Comparison of ENCODE assay signal across 9 mouse cellular contexts in the genomic region with DNA sequence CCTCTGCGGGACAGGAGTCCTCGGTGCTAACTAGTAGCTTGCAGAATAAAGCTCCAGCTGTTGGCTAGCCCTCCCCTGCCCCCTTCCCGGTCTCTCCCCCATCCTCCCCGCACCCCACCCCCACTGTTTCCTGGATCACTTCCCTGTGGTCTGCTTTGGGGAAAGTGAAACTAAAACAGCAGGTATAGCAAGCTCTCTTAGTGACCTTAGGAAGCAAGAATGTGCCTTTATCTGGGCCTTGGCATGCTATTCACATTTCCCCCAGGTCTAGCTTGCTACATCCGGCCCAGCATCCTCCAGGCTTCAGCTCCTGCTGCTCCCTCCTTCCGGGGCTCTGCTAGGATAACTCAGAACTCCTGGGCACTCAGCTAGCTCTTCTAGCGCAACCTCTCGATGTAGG. TPM values are rescaled to one million over a fixed set of nuclear protein-coding genes. Genes with fewer than 3 reads are reported as not detected.
DNase-seq lines count a peak whose midpoint lies in the region; ATAC-seq lines count a peak whose summit lies in the region.
"Had no signal": no experiment of that assay in that cellular context is flagged by ENCODE, and none has a peak within 500 bp of the region (broad histone marks: within the 10 kb centered on the region; RNA-seq: fewer than 3 reads in every experiment).

No protein-coding gene starts in this region.

- H3K9me3 ChIP-seq in midbrain, embryonic 10.5 days (replicated peaks), result no peaks in the 10 kb centered on the region
- H3K9me3 ChIP-seq in midbrain, embryonic 13.5 days, result no peaks in the 10 kb centered on the region
- no peaks in the 10 kb centered on the region for H3K9me3 ChIP-seq in stomach, embryonic 15.5 days
- H3K9me3 ChIP-seq in midbrain, embryonic 16.5 days (replicated peaks; ENCODE audit: control insufficient read depth, low read length, poor library complexity, severe bottlenecking), result no peaks in the 10 kb centered on the region

- no peak overlapping the region for H3K4me3 ChIP-seq in midbrain, embryonic 10.5 days
- no peak overlapping the region for H3K4me3 ChIP-seq in midbrain, embryonic 13.5 days (replicated peaks)
- H3K4me3 ChIP-seq in stomach, embryonic 15.5 days (replicated peaks), result no peak overlapping the region
- H3K4me3 ChIP-seq in midbrain, embryonic 16.5 days (ENCODE audit: low read depth, low read length), result no peak overlapping the region

- 24% methylated on average over 8 of the region's 8 CpGs for WGBS in midbrain, embryonic 10.5 days
- 29% methylated on average over 8 of the region's 8 CpGs for WGBS in midbrain, embryonic 13.5 days
- WGBS in stomach, embryonic 15.5 days, result 12% methylated on average over 8 of the region's 8 CpGs
- WGBS in midbrain, embryonic 16.5 days, result 25% methylated on average over 8 of the region's 8 CpGs

- no peak for ATAC-seq in midbrain, embryonic 13.5 days
- ATAC-seq in stomach, embryonic 15.5 days (ENCODE audit: insufficient read depth, low FRiP score, low read depth), result no peak
- ATAC-seq in midbrain, embryonic 16.5 days, result no peak
- ATAC-seq: forebrain, embryonic 16.5 days had no signal

- peaks cover 55% of the 10 kb centered on the region for H3K4me1 ChIP-seq in midbrain, embryonic 10.5 days
- peaks cover 25% of the 10 kb centered on the region for H3K4me1 ChIP-seq in midbrain, embryonic 13.5 days (replicated peaks)
- H3K4me1 ChIP-seq in stomach, embryonic 15.5 days, result no peaks in the 10 kb centered on the region
- 0 out of 2 replicates have a peak, but pooled peaks cover 2% of the 10 kb centered on the region for H3K4me1 ChIP-seq in midbrain, embryonic 16.5 days (ENCODE audit: control insufficient read depth, insufficient read depth, low read length)

- H3K27me3 ChIP-seq in midbrain, embryonic 10.5 days (ENCODE audit: low read depth, poor library complexity, severe bottlenecking), result peaks cover 69% of the 10 kb centered on the region
- H3K27me3 ChIP-seq in midbrain, embryonic 13.5 days, result peaks cover 10% of the 10 kb centered on the region; the same call in 1 of the 2 replicates
- H3K27me3 ChIP-seq in stomach, embryonic 15.5 days (replicated peaks), result peaks cover 8% of the 10 kb centered on the region; the same call in 1 of the 2 replicates
- H3K27me3 ChIP-seq in midbrain, embryonic 16.5 days (ENCODE audit: control insufficient read depth, insufficient read depth, low read depth, low read length), result no peaks in the 10 kb centered on the region; the same call in 1 of the 2 replicates

- H3K4me2 ChIP-seq in midbrain, embryonic 13.5 days (replicated peaks), result no peak overlapping the region
- H3K4me2 ChIP-seq in stomach, embryonic 15.5 days, result peak overlapping the region; percentile 23; the same call in 1 of the 2 replicates
- H3K4me2 ChIP-seq in midbrain, embryonic 16.5 days (ENCODE audit: low read length), result no peak overlapping the region

- no peak overlapping the region for H3K9ac ChIP-seq in midbrain, embryonic 13.5 days (replicated peaks)
- H3K9ac ChIP-seq in stomach, embryonic 15.5 days, result no peak overlapping the region
- H3K9ac ChIP-seq in midbrain, embryonic 16.5 days (ENCODE audit: low read depth, low read length), result no peak overlapping the region

- no peak for DNase-seq in midbrain, embryonic 10.5 days (ENCODE audit: low spot score)
- peak; percentile 30 to 61 for DNase-seq in heart, adult 9 months (ENCODE audit: low spot score in 2 of 2)
- DNase-seq in kidney, postnatal 14 days, result peak; percentile 21
- no peak for DNase-seq in layer of hippocampus, adult 9-11 months
- DNase-seq in urinary bladder, postnatal 36 days (ENCODE audit: low spot score in 2 of 2), result no peak

- no peaks in the 10 kb centered on the region for H3K36me3 ChIP-seq in midbrain, embryonic 10.5 days
- H3K36me3 ChIP-seq in midbrain, embryonic 13.5 days, result no peaks in the 10 kb centered on the region
- no peaks in the 10 kb centered on the region for H3K36me3 ChIP-seq in stomach, embryonic 15.5 days
- no peaks in the 10 kb centered on the region for H3K36me3 ChIP-seq in midbrain, embryonic 16.5 days (ENCODE audit: control insufficient read depth, insufficient read depth, low read length)

- peak overlapping the region; percentile 52 for H3K27ac ChIP-seq in midbrain, embryonic 10.5 days (replicated peaks)
- H3K27ac ChIP-seq in midbrain, embryonic 13.5 days, result no peak overlapping the region
- no peak overlapping the region for H3K27ac ChIP-seq in stomach, embryonic 15.5 days
- H3K27ac ChIP-seq in midbrain, embryonic 16.5 days (ENCODE audit: low read length), result no peak overlapping the region

RNA-seq across cellular contexts. Expression of a gene that starts 10.0 kb away (rescaled TPM):
- polyA plus RNA-seq in midbrain, embryonic 10.5 days (2016; fragmentation: Nextera tagmentation; extraction: Ambion mirVana), result 13.8 and 18.2 TPM in 2 replicates
- polyA plus RNA-seq in midbrain, embryonic 13.5 days (2015; fragmentation: Nextera tagmentation; extraction: Ambion mirVana), result 14.2 and 19.3 TPM in 2 replicates
- 0.14 TPM in 2 replicates for polyA plus RNA-seq in stomach, embryonic 15.5 days (2015; fragmentation: Nextera tagmentation; extraction: Ambion mirVana)
- 12.3 and 14.4 TPM in 2 replicates for polyA plus RNA-seq in midbrain, embryonic 16.5 days (2015; fragmentation: Nextera tagmentation; extraction: Ambion mirVana)

RNA-seq across cellular contexts. Expression of a gene that starts 36.0 kb away (rescaled TPM):
- 0.73 and 1.9 TPM in 2 replicates for polyA plus RNA-seq in midbrain, embryonic 10.5 days (2016; fragmentation: Nextera tagmentation; extraction: Ambion mirVana)
- 0.79 and 1.1 TPM in 2 replicates for polyA plus RNA-seq in midbrain, embryonic 13.5 days (2015; fragmentation: Nextera tagmentation; extraction: Ambion mirVana)
- polyA plus RNA-seq in stomach, embryonic 15.5 days (2015; fragmentation: Nextera tagmentation; extraction: Ambion mirVana), result not detected in 2 replicates
- 1.1 and 1.5 TPM in 2 replicates for polyA plus RNA-seq in midbrain, embryonic 16.5 days (2015; fragmentation: Nextera tagmentation; extraction: Ambion mirVana)

RNA-seq across cellular contexts. Expression of a gene that starts 46.8 kb away (rescaled TPM):
- 63.6 and 68.0 TPM in 2 replicates for polyA plus RNA-seq in midbrain, embryonic 10.5 days (2016; fragmentation: Nextera tagmentation; extraction: Ambion mirVana)
- 48.3 and 51.1 TPM in 2 replicates for polyA plus RNA-seq in midbrain, embryonic 13.5 days (2015; fragmentation: Nextera tagmentation; extraction: Ambion mirVana)
- 79.4 and 82.1 TPM in 2 replicates for polyA plus RNA-seq in stomach, embryonic 15.5 days (2015; fragmentation: Nextera tagmentation; extraction: Ambion mirVana)
- polyA plus RNA-seq in midbrain, embryonic 16.5 days (2015; fragmentation: Nextera tagmentation; extraction: Ambion mirVana), result 39.8 and 43.8 TPM in 2 replicates

RNA-seq across cellular contexts. Expression of a gene that starts 53.9 kb away (rescaled TPM):
- polyA plus RNA-seq in midbrain, embryonic 10.5 days (2016; fragmentation: Nextera tagmentation; extraction: Ambion mirVana), result 4.6 and 5.8 TPM in 2 replicates
- polyA plus RNA-seq in midbrain, embryonic 13.5 days (2015; fragmentation: Nextera tagmentation; extraction: Ambion mirVana), result 2.8 and 3.0 TPM in 2 replicates
- 12.3 and 14.2 TPM in 2 replicates for polyA plus RNA-seq in stomach, embryonic 15.5 days (2015; fragmentation: Nextera tagmentation; extraction: Ambion mirVana)
- polyA plus RNA-seq in midbrain, embryonic 16.5 days (2015; fragmentation: Nextera tagmentation; extraction: Ambion mirVana), result 1.5 and 1.7 TPM in 2 replicates

Comparison
In these comparisons a context has a peak if more than half of its experiments do, and no peak if none do; other contexts are left out.
1. DNase-seq: peak in heart, adult 9 months (2 of 2) and kidney, postnatal 14 days (single experiment); none in midbrain, embryonic 10.5 days (single experiment), layer of hippocampus, adult 9-11 months (single experiment) and urinary bladder, postnatal 36 days (0 of 2).
2. RNA of a gene that starts 10.0 kb away (polyA plus RNA-seq): 14.2 to 19.3 TPM in midbrain, embryonic 13.5 days, 13.8 to 18.2 TPM in midbrain, embryonic 10.5 days and 12.3 to 14.4 TPM in midbrain, embryonic 16.5 days; 0.14 TPM in stomach, embryonic 15.5 days; every median in the first group is over 10 times any median in the second.